Mouse (Mus musculus): Measurements from ENCODE around the gene Ndufa13. TPM values are rescaled to one million over a fixed set of nuclear protein-coding genes. Genes with fewer than 3 reads are reported as not detected.
"Not testable (repeated sequence)": the region's sequence is repeated elsewhere in the genome, so short reads cannot be mapped to it uniquely, and the experiment has no call there.

Gene Ndufa13
- 100 to 1,000 TPM; 111 to 119 TPM for total RNA-seq (2021)

GRCm38 (mm10) chr8:69902163-69903062, at the start of gene Ndufa13, which contains the start of the genes Tssk6 and Yjefn3:
Gene Ndufa13 (minus strand): TSS chr8:69902558.
Gene Tssk6 (plus strand): TSS chr8:69902184.
Gene Yjefn3 (minus strand): TSS chr8:69902712.
- peak; percentile 37 to 61 for DNase-seq (ENCODE audit: extremely low spot score in 1 of 2, low spot score in 2 of 2)
- intact Hi-C loops (cut with DNase I) = no loop called here

GRCm38 (mm10) chr8:69950300-69950699, 47.9 kb upstream of the Ndufa13 start:
- intact Hi-C loops (cut with DNase I) = no loop called here
- no peak for DNase-seq (ENCODE audit: extremely low spot score in 1 of 2, low spot score in 2 of 2)

- intact Hi-C loops (cut with DNase I); DNase-seq (ENCODE audit: extremely low spot score in 1 of 2, low spot score in 2 of 2): not testable (repeated sequence)
These were observed 40.1 kb upstream of the Ndufa13 start for GRCm38 (mm10) chr8:69942495-69942894.

DNA sequence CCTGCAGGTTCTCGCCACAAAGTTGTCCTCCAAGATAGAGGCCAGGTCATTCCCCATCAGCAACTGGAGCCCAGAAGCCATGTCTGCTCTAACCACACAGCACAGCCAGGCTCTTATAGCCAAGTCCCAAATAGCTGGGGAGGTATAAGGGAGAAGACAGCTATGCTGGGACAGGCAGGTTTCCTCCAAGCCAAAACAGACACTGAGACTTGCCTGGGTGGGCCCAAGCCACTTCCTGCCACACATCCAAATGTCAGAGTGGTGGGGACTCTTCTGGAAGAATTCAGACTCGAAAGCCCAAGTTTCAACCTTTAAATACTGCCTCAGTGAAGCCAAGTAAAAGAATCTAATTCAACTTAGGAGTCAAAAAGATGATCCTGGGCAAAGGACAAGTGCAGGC, 38.0 kb upstream of the Ndufa13 start:
- intact Hi-C loops (cut with DNase I) = no loop called here
- no peak for DNase-seq (ENCODE audit: extremely low spot score in 1 of 2, low spot score in 2 of 2)

GRCm38 (mm10) chr8:69939633-69940032, 37.3 kb upstream of the Ndufa13 start:
- intact Hi-C loops (cut with DNase I) = no loop called here
- no peak for DNase-seq (ENCODE audit: extremely low spot score in 1 of 2, low spot score in 2 of 2)

DNA sequence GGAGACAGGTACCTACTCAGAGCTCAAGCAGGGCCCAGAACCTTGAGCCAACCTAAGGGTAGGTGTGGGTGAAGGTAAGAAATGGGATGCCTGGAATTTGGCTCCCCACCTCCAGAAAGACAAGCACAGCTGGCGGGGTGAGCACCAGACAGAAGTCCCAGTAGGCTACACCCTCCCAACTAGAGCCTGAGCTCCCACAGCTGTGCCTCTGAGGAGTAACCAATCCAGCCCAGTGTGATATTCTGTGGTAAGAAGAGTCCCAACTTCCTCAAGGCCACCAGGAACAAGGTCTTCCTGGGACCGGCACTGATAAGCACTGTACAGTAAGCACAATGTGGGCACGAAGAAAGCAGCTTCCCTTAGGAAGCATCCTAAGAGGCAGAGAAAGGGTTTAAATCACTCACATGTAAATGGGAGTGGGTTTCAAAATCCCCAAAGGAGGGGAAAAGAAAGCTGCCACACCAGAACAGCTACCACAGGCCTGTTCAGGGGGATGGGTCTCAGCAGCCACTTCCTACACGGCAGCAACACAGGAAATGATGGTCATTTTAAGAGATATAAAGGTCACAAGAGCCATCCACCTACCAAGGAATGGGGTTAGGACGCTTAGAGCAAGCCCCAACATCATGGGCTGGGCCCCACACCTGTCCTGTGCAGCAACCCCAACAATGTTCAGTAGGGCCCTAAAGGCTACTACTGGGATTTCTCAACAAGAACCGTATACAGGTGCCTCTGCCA, 36.1 kb upstream of the Ndufa13 start:
- intact Hi-C loops (cut with DNase I) = no loop called here

GRCm38 (mm10) chr8:69937466-69937865, 35.1 kb upstream of the Ndufa13 start:
- no peak for DNase-seq (ENCODE audit: extremely low spot score in 1 of 2, low spot score in 2 of 2)
- intact Hi-C loops (cut with DNase I) = no loop called here

More for the DNA sequence above, 36.1 kb upstream of the Ndufa13 start:
- no peak for DNase-seq (ENCODE audit: extremely low spot score in 1 of 2, low spot score in 2 of 2)

DNA sequence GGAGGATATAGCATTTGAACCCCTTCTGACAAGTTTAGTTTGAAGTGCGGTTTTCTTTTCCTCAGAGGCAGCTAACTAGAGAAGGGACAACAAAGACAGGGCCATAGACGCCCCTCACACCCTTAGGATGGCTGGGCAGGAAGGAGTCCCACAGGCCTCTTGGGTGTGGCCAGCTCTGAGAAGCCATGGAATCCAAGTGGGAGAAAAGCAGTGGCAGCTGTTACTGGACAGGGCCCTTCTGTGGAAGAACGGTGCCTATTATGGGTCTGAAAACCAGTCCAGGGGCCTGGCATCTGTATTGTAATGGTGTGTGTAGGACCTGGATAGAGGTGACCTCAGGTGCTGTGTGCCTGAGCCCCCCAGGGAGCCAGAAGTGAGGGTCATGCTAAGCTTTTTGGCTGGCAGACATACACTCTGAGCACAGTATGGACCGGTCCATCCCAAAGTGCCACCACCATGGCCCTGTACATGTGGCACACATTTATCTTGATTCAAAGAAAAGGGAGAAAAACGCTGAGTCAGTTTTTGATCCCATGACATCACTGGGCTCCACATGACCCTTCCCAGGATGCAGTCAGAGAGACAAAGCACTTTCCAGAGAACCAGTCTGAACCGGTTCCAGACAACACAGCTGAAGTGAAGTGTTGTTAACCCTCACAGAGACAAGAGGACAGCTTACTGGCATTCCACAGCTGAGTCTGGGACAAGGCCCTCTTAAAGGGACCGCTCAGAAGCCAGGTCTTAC, 33.9 kb upstream of the Ndufa13 start:
- DNase-seq (ENCODE audit: extremely low spot score in 1 of 2, low spot score in 2 of 2) = peak in 1 of 2 experiments; percentile 63
- intact Hi-C loops (cut with DNase I) = no loop called here

- DNase-seq (ENCODE audit: extremely low spot score in 1 of 2, low spot score in 2 of 2) = no peak
- intact Hi-C loops (cut with DNase I) = no loop called here
These were observed 33.1 kb upstream of the Ndufa13 start for GRCm38 (mm10) chr8:69935431-69935830.

GRCm38 (mm10) chr8:69934582-69934981, 32.2 kb upstream of the Ndufa13 start:
- DNase-seq (ENCODE audit: extremely low spot score in 1 of 2, low spot score in 2 of 2) = no peak

GRCm38 (mm10) chr8:69933811-69934210, 31.5 kb upstream of the Ndufa13 start:
- intact Hi-C loops (cut with DNase I) = no loop called here
- no peak for DNase-seq (ENCODE audit: extremely low spot score in 1 of 2, low spot score in 2 of 2)

More at GRCm38 (mm10) chr8:69934582-69934981, 32.2 kb upstream of the Ndufa13 start:
- intact Hi-C loops (cut with DNase I) = no loop called here

DNA sequence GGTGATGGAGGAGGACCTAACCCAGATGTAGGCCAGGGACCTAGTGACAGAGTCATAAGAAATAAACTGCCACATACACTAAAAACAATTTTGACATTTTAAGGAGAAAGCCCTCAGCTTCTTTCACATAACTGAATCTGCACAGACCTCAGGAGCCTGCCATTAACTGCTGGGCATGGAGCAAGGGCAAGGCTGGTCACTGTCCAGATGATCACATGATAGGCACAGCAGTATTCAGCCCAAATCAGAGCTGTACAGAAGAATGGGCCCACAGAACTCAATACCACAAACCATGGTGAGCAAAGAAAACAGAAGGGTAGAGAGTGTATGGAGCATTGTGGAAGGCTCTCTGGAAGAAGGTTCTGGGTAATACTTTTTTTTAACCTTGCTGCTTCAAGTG, 24.5 kb upstream of the Ndufa13 start:
- intact Hi-C loops (cut with DNase I) = no loop called here
- no peak for DNase-seq (ENCODE audit: extremely low spot score in 1 of 2, low spot score in 2 of 2)

DNA sequence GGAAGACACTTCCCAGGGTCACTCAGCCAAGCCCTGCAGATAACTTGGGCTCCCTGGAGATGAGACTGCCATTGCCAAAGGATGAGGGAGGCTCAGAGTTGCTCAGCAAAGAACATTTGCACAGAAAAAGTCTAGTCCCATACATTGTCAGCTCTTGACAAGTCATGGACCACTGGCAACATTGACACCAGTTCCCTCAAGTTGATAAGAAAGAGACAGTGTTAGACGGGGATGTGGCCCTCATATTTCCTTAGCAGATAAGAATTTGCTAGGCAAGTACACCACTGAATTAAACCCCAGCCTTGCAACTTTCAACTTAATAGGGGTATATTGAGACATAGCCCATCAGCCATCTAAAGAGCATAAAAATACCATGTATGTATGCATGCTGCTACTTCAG, 21.6 kb upstream of the Ndufa13 start:
- no peak for DNase-seq (ENCODE audit: extremely low spot score in 1 of 2, low spot score in 2 of 2)
- intact Hi-C loops (cut with DNase I) = loop anchor here (5.0 kb wide), 1 partner anchor 38 kb away; no protein-coding TSS in a partner anchor

GRCm38 (mm10) chr8:69921141-69921540, 18.8 kb upstream of the Ndufa13 start:
- intact Hi-C loops (cut with DNase I) = loop anchor here (5.0 kb wide), 1 partner anchor 41 kb away; no protein-coding TSS in a partner anchor
- DNase-seq (ENCODE audit: extremely low spot score in 1 of 2, low spot score in 2 of 2) = no peak

DNA sequence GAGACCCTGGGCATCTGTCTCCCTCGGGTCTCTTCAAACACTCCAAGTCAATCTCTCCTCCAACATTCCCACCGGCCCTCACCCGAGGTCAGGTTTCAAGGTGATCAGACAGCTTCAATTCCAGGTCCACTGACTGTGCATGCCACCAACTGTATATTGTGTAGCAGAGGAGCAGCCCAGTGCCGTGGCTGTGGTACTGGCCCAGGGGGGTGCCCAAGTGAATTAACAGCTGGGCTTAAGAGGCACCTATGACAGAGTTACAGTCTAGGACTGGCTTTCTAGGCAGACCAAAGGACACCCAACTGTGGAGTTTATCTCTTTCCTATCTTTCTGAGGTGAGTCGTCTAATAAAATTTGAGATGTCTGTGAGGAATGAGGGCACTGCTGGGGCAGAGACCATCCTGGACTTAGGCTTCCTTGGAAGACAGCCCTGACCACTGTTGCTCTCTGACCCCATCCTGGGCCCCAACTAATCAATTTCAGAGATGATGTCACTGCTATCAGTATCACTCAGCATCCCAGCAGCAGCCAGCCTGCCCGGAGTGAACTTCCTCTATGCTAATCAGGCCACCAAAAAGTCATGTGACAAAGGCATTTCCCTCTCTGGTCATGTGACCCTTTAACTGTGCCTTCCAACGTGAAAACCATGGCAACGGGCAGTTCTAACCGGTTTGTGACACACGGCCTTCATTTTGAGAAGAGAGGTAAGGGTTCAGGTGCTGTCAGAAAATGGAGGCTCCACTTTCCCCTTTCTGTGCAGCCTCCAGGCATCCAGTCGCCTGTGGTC, 17.7 kb upstream of the Ndufa13 start:
- DNase-seq (ENCODE audit: extremely low spot score in 1 of 2, low spot score in 2 of 2) = peak in 1 of 2 experiments; percentile 79
- intact Hi-C loops (cut with DNase I) = loop anchor here (5.0 to 10.0 kb wide), 3 partner anchors 42 to 245 kb away; no protein-coding TSS in a partner anchor

DNA sequence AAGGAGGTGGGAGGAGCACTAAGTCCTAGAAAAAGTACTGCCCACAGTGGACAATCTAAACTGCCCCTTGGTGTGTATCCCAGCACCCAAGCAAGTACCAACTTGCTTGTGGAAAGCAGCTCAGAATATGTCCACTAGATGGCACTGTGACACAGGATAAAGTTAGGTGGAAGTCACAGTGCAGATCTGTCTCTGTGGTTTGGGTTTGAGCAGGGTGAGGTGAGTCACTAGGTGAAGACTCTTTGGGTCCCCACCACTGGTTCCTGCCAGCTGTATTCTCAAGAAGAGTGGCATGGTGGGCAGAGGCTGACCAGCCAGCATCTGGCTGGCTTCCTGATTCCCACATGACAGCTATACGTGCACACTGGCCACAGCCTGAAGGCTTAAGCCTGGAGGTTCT, 16.7 kb upstream of the Ndufa13 start:
- intact Hi-C loops (cut with DNase I) = loop anchor here (5.0 to 10.0 kb wide), 2 partner anchors 83 to 246 kb away; no protein-coding TSS in a partner anchor
- DNase-seq (ENCODE audit: extremely low spot score in 1 of 2, low spot score in 2 of 2) = peak; percentile 70 to 81

GRCm38 (mm10) chr8:69918506-69918905, 16.1 kb upstream of the Ndufa13 start:
- intact Hi-C loops (cut with DNase I) = loop anchor here (5.0 to 10.0 kb wide), 2 partner anchors 84 to 246 kb away; no protein-coding TSS in a partner anchor
- no peak for DNase-seq (ENCODE audit: extremely low spot score in 1 of 2, low spot score in 2 of 2)

- intact Hi-C loops (cut with DNase I) = loop anchor here (5.0 to 10.0 kb wide), 2 partner anchors 87 to 249 kb away; no protein-coding TSS in a partner anchor
- DNase-seq (ENCODE audit: extremely low spot score in 1 of 2, low spot score in 2 of 2) = peak in 1 of 2 experiments; percentile 72
These were observed 13.4 kb upstream of the Ndufa13 start for GRCm38 (mm10) chr8:69915748-69916147.
